Mouse (Mus musculus) heart, postnatal 0 days (tissue): ENCODE measurements around the gene Plrg1. TPM values are rescaled to one million over a fixed set of nuclear protein-coding genes. Genes with fewer than 3 reads are reported as not detected.

Experiments
- ATAC-seq: fragments of 200-750 bp; cut with Nextera tagmentation; 2 replicates; pipeline ENCODE4 v1.8.0; 2017; ENCODE audit warnings: low read depth, moderate number of reproducible peaks, moderate library complexity; ENCODE audit not compliant: insufficient read depth
- DNase-seq: peaks from one replicate; pipeline ENCODE4 v3.0.0-alpha.2; 2016; ENCODE audit warnings: low spot score
- H3K27ac ChIP-seq: fragments of 300-500 bp; sonication (generic); 2 replicates; pipeline ENCODE4 v1.5.1; 2014; ENCODE audit warnings: low read depth, mild to moderate bottlenecking
- H3K27me3 ChIP-seq: fragments of 300-500 bp; sonication (generic); 2 replicates; pipeline ENCODE4 v1.6.1; 2014; ENCODE audit warnings: low read length, mixed read lengths; ENCODE audit not compliant: control insufficient read depth, insufficient read depth
- H3K36me3 ChIP-seq: fragments of 300-500 bp; sonication (generic); replicated peaks from 2 replicates; pipeline ENCODE4 v1.6.1; 2014; ENCODE audit warnings: low read length, mixed read lengths; ENCODE audit not compliant: control insufficient read depth, insufficient read depth
- H3K4me1 ChIP-seq: fragments of 300-500 bp; sonication (generic); 2 replicates; pipeline ENCODE4 v1.6.1; 2014; ENCODE audit warnings: antibody characterized with exemption; ENCODE audit not compliant: control insufficient read depth, insufficient read depth
- H3K4me2 ChIP-seq: fragments of 300-500 bp; sonication (generic); 2 replicates; pipeline ENCODE4 v1.6.1; 2014; ENCODE audit warnings: low read depth, mild to moderate bottlenecking, low read length, moderate library complexity
- H3K4me3 ChIP-seq: fragments of 300-500 bp; sonication (generic); 2 replicates; pipeline ENCODE4 v1.5.1; 2014; ENCODE audit warnings: low read depth, low read length
- H3K9ac ChIP-seq: fragments of 300-500 bp; sonication (generic); replicated peaks from 2 replicates; pipeline ENCODE4 v1.6.1; 2014; ENCODE audit warnings: low read depth, low read length, mixed read lengths
- H3K9me3 ChIP-seq: fragments of 300-500 bp; sonication (generic); replicated peaks from 2 replicates; pipeline ENCODE4 v1.6.1; 2016; ENCODE audit warnings: low read length; ENCODE audit not compliant: control insufficient read depth
- CTCF ChIP-seq: IDR thresholded peaks from 2 replicates; pipeline ENCODE4 v1.5.1; 2016; ENCODE audit warnings: antibody characterized with exemption, control low read depth, low read depth
- EP300 ChIP-seq: IDR thresholded peaks from 2 replicates; pipeline ENCODE4 v1.6.1; 2016; ENCODE audit warnings: antibody characterized with exemption, low read depth
- WGBS: fragments of 180-500 bp; shearing (Covaris S2); extraction: QIAGEN DNeasy Blood & Tissue Kit; methylation state at CpG from one replicate; pipeline ENCODE4 v1.1.7; 2014; 5-methylcytosine and 5-hydroxymethylcytosine counted together
- polyA plus RNA-seq: library from polyadenylated mRNA; unstranded; fragments of >200 nt; fragmentation: Nextera tagmentation; extraction: Ambion mirVana; gene quantifications from 2 replicates; pipeline ENCODE4 v1.2.1, GENCODE M21; 2015
- total RNA-seq: library from RNA; depleted of rRNA; stranded (reverse); fragments of >200 nt; gene quantifications from 2 replicates; pipeline ENCODE4 v1.2.3, GENCODE M21; 2014; ENCODE audit warnings: low replicate concordance; rRNA removed

Gene Plrg1
- total and polyA plus RNA-seq, 2 experiments from 2014 or later = 40.8 to 46.2 TPM

DNA sequence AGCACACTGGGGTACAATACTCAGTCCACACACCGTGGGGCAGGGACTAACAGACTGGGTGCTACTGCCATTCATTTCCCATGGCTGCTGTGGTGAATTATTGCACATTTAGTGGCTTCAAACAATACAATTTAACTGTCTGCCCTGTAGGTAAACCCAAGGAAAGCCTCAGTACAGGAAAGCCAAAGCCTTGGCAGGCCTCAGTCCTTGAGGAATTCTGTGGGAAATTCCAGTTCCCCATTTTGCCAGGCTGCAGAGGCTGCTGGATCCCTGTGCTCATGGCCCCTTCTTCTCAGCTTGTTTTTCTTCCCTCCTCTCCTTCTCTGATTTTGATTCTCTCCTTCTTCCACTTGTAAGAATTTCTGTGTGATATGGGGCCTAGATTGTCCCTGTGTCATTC is 59.6 kb downstream of the Plrg1 start:
- Histone ChIP-seq H3K9me3 (no peaks in the 10 kb centered on the region), H3K36me3 (no peaks in the 10 kb centered on the region), H3K4me3 (no peak overlapping the region), H3K4me2 (no peak overlapping the region), H3K27me3 (no peaks in the 10 kb centered on the region), H3K27ac (no peak overlapping the region), H3K9ac (no peak overlapping the region), H3K4me1 (no peaks in the 10 kb centered on the region)
- 61% methylated on average over 1 of the region's 1 CpGs for WGBS
- DNase-seq (no peak), ATAC-seq (no peak)
- TF ChIP-seq EP300 (no peak), CTCF (no peak)

GRCm38 (mm10) chr3:83117592-83117991 is 62.3 kb downstream of the Plrg1 start:
- no peak overlapping the region for H3K4me3 ChIP-seq

More at GRCm38 (mm10) chr3:83117592-83117991, 62.3 kb downstream of the Plrg1 start:
- 70% methylated on average over 10 of the region's 10 CpGs for WGBS
- Histone ChIP-seq H3K4me1 (no peaks in the 10 kb centered on the region), H3K4me2 (no peak overlapping the region), H3K36me3 (no peaks in the 10 kb centered on the region), H3K9ac (no peak overlapping the region), H3K27me3 (no peaks in the 10 kb centered on the region), H3K9me3 (no peaks in the 10 kb centered on the region), H3K27ac (no peak overlapping the region)
- TF ChIP-seq EP300 (no peak), CTCF (no peak)
- ATAC-seq = no peak
- no peak for DNase-seq

Other genes with a start within 250 kb of the Plrg1 start
- 0.81 TPM in 1 of 2 replicates, not detected in the other for gene Rbm46, start 179.0 kb upstream of the Plrg1 start, total RNA-seq
- 0.75 and 0.86 TPM in 2 replicates for gene Rbm46, start 179.0 kb upstream of the Plrg1 start, polyA plus RNA-seq
- gene Lrat, start 151.5 kb upstream of the Plrg1 start, total RNA-seq = not detected in 2 replicates
- gene Lrat, start 151.5 kb upstream of the Plrg1 start, polyA plus RNA-seq = 0.04 and 0.12 TPM in 2 replicates
- 0.70 and 2.4 TPM in 2 replicates for gene Fgg, start 47.8 kb upstream of the Plrg1 start, total RNA-seq
- 0.08 and 0.26 TPM in 2 replicates for gene Fgg, start 47.8 kb upstream of the Plrg1 start, polyA plus RNA-seq
- 2.3 and 3.3 TPM in 2 replicates for gene Fga, start 29.4 kb upstream of the Plrg1 start, total RNA-seq
- gene Fga, start 29.4 kb upstream of the Plrg1 start, polyA plus RNA-seq = 0.08 and 0.19 TPM in 2 replicates
- 1.8 TPM in 1 of 2 replicates, not detected in the other for gene Fgb, start 5.7 kb upstream of the Plrg1 start, total RNA-seq
- 0.03 and 0.16 TPM in 2 replicates for gene Fgb, start 5.7 kb upstream of the Plrg1 start, polyA plus RNA-seq
- gene Dchs2, start 72.4 kb downstream of the Plrg1 start, total RNA-seq = 0.19 and 1.1 TPM in 2 replicates
- 0.04 TPM in 2 replicates for gene Dchs2, start 72.4 kb downstream of the Plrg1 start, polyA plus RNA-seq